Comparison of ENCODE assay signal across 8 mouse cellular contexts in genomic region chr17:28904546-28905376, GRCm38 (mm10). TPM values are rescaled to one million over a fixed set of nuclear protein-coding genes. Genes with fewer than 3 reads are reported as not detected.
A peak's percentile ranks its signal among the peaks of the same experiment; 100 is the strongest.
DNase-seq lines count a peak whose midpoint lies in the region; ATAC-seq and TF ChIP-seq lines count a peak whose summit lies in the region.

No protein-coding gene starts in this region.

- ATAC-seq in frontal cortex, adult (ENCODE audit: low TSS enrichment) = peak; percentile 94
- 0 out of 2 replicates have a peak, but pooled peaks have one; percentile 15 for ATAC-seq in limb, embryonic 14.5 days (ENCODE audit: low FRiP score, low read depth)
- ATAC-seq in neural tube, embryonic 11.5 days (ENCODE audit: insufficient read depth, low FRiP score, low TSS enrichment) = no peak

- TF ChIP-seq POLR2A in thymus, adult 2 months (IDR thresholded peaks at IDR 0.05; ENCODE audit: control insufficient read depth, extremely low read depth, insufficient read depth, low read length, poor library complexity) = no peak
- no peak for TF ChIP-seq POLR2A in kidney, adult 2 months (IDR thresholded peaks at IDR 0.05; ENCODE audit: low read depth, low read length)
- TF ChIP-seq POLR2A in limb, embryonic 14.5 days (IDR thresholded peaks at IDR 0.05; ENCODE audit: borderline replicate concordance, extremely low read depth, insufficient read depth, insufficient read length) = no peak

- H3K9me3 ChIP-seq in limb, embryonic 14.5 days (ENCODE audit: control insufficient read depth, low read length) = no peaks in the 10 kb centered on the region
- no peaks in the 10 kb centered on the region for H3K9me3 ChIP-seq in neural tube, embryonic 11.5 days (ENCODE audit: control insufficient read depth, low read length)

- peaks cover 23% of the 10 kb centered on the region for H3K4me1 ChIP-seq in thymus, adult 2 months (replicated peaks; ENCODE audit: control insufficient read depth, insufficient read depth, low read length)
- H3K4me1 ChIP-seq in kidney, adult 2 months (ENCODE audit: control insufficient read depth, insufficient read depth, low read length) = no peaks in the 10 kb centered on the region
- H3K4me1 ChIP-seq in limb, embryonic 14.5 days (ENCODE audit: control insufficient read depth, insufficient read depth, low read length) = no peaks in the 10 kb centered on the region
- H3K4me1 ChIP-seq in neural tube, embryonic 11.5 days (ENCODE audit: control insufficient read depth, insufficient read depth, low read length) = no peaks in the 10 kb centered on the region

- WGBS in thymus, adult 2 months = 55% methylated on average over 23 of the region's 23 CpGs
- 34% methylated on average over 23 of the region's 23 CpGs for WGBS in kidney, adult 2 months
- 32% methylated on average over 23 of the region's 23 CpGs for WGBS in limb, embryonic 14.5 days
- WGBS in neural tube, embryonic 11.5 days = 37% methylated on average over 23 of the region's 23 CpGs

- no peak overlapping the region for H3K4me3 ChIP-seq in thymus, adult 2 months (ENCODE audit: control insufficient read depth, insufficient read depth, low read length)
- no peak overlapping the region for H3K4me3 ChIP-seq in kidney, adult 2 months (ENCODE audit: insufficient read depth, low read depth, low read length)
- no peak overlapping the region for H3K4me3 ChIP-seq in limb, embryonic 14.5 days (replicated peaks; ENCODE audit: low read length)
- no peak overlapping the region for H3K4me3 ChIP-seq in neural tube, embryonic 11.5 days (ENCODE audit: low read depth, low read length)

- H3K27ac ChIP-seq in thymus, adult 2 months (ENCODE audit: control insufficient read depth, insufficient read depth, low read length) = no peak overlapping the region
- H3K27ac ChIP-seq in kidney, adult 2 months (ENCODE audit: insufficient read depth, low read depth, low read length) = no peak overlapping the region
- no peak overlapping the region for H3K27ac ChIP-seq in limb, embryonic 14.5 days (replicated peaks; ENCODE audit: low read depth, low read length)
- no peak overlapping the region for H3K27ac ChIP-seq in neural tube, embryonic 11.5 days (ENCODE audit: low read depth, low read length)

- TF ChIP-seq CTCF in thymus, adult 2 months (IDR thresholded peaks at IDR 0.05; ENCODE audit: borderline replicate concordance, control insufficient read depth, extremely low read depth, insufficient read depth, low read length, poor library complexity) = peak; percentile 79; the same call in 1 of the 2 replicates
- TF ChIP-seq CTCF in kidney, adult 2 months (conservative IDR thresholded peaks at IDR 0.05; ENCODE audit: insufficient read depth, insufficient read length, low read depth, low read length) = peak; percentile 87

- no peaks in the 10 kb centered on the region for H3K36me3 ChIP-seq in thymus, adult 2 months (ENCODE audit: control insufficient read depth, insufficient read depth, low read length)
- H3K36me3 ChIP-seq in kidney, adult 2 months (ENCODE audit: control insufficient read depth, insufficient read depth, low read length) = no peaks in the 10 kb centered on the region
- no peaks in the 10 kb centered on the region for H3K36me3 ChIP-seq in limb, embryonic 14.5 days (ENCODE audit: control insufficient read depth, insufficient read depth, low read length)
- no peaks in the 10 kb centered on the region for H3K36me3 ChIP-seq in neural tube, embryonic 11.5 days (ENCODE audit: control insufficient read depth, insufficient read depth, low read length)

- H3K4me2 ChIP-seq in limb, embryonic 14.5 days (replicated peaks; ENCODE audit: low read depth, low read length, severe bottlenecking) = no peak overlapping the region
- no peak overlapping the region for H3K4me2 ChIP-seq in neural tube, embryonic 11.5 days (ENCODE audit: low read depth)

- DNase-seq in thymus, adult 2 months = peak; percentile 66
- DNase-seq in thymus, adult 18-20 months = no peak
- DNase-seq in cerebellum, adult 9-11 months = peak; percentile 57
- DNase-seq in kidney, adult 2 months = peak; percentile 70
- DNase-seq in limb, embryonic 14.5 days (ENCODE audit: low spot score) = no peak
- DNase-seq in neural tube, embryonic 11.5 days (ENCODE audit: low spot score) = peak; percentile 83
- peak; percentile 87 for DNase-seq in telencephalon, adult 2 months (ENCODE audit: low read depth, low spot score)

- H3K27me3 ChIP-seq in thymus, adult 2 months (ENCODE audit: control insufficient read depth, insufficient read depth, low read length) = no peaks in the 10 kb centered on the region
- H3K27me3 ChIP-seq in kidney, adult 2 months (replicated peaks; ENCODE audit: control insufficient read depth, insufficient read depth, low read length) = no peaks in the 10 kb centered on the region; the same call in 1 of the 2 replicates
- H3K27me3 ChIP-seq in limb, embryonic 14.5 days (ENCODE audit: control insufficient read depth, insufficient read depth, low read length) = no peaks in the 10 kb centered on the region
- 0 out of 2 replicates have a peak, but pooled peaks cover 4% of the 10 kb centered on the region for H3K27me3 ChIP-seq in neural tube, embryonic 11.5 days (ENCODE audit: control insufficient read depth, insufficient read depth, low read length)

- no peak overlapping the region for H3K9ac ChIP-seq in limb, embryonic 14.5 days (ENCODE audit: low read depth, low read length, severe bottlenecking)
- peak overlapping the region; percentile 37; the same call in 1 of the 2 replicates for H3K9ac ChIP-seq in neural tube, embryonic 11.5 days (ENCODE audit: low read length)

RNA-seq across cellular contexts. Expression of gene 4930539E08Rik, which starts 10.4 kb away (rescaled TPM):
- 5.3 and 6.8 TPM in 2 replicates for polyA plus RNA-seq in thymus, adult 2 months (2012; rRNA removed)
- 0.34 and 0.57 TPM in 2 replicates for polyA plus RNA-seq in kidney, adult 2 months (2012; rRNA removed)
- polyA plus RNA-seq in limb, embryonic 14.5 days (2012; rRNA removed) = 0.35 and 0.37 TPM in 2 replicates
- 0.07 and 0.18 TPM in 2 replicates for polyA plus RNA-seq in limb, embryonic 14.5 days (2014; fragmentation: Nextera tagmentation; extraction: Ambion mirVana)
- 0.15 and 0.23 TPM in 2 replicates for polyA plus RNA-seq in neural tube, embryonic 11.5 days (2014; fragmentation: Nextera tagmentation; extraction: Ambion mirVana)

RNA-seq across cellular contexts. Expression of gene Pxt1, which starts 38.9 kb away (rescaled TPM):
- polyA plus RNA-seq in thymus, adult 2 months (2012; rRNA removed) = 0.29 and 0.65 TPM in 2 replicates
- polyA plus RNA-seq in kidney, adult 2 months (2012; rRNA removed) = 0.12 and 0.13 TPM in 2 replicates
- 0.13 and 0.20 TPM in 2 replicates for polyA plus RNA-seq in limb, embryonic 14.5 days (2012; rRNA removed)
- polyA plus RNA-seq in limb, embryonic 14.5 days (2014; fragmentation: Nextera tagmentation; extraction: Ambion mirVana) = not detected in 2 replicates
- not detected in 2 replicates for polyA plus RNA-seq in neural tube, embryonic 11.5 days (2014; fragmentation: Nextera tagmentation; extraction: Ambion mirVana)

RNA-seq across cellular contexts. Expression of gene Pnpla1, which starts 46.5 kb away (rescaled TPM):
- polyA plus RNA-seq in thymus, adult 2 months (2012; rRNA removed) = 0.17 and 0.26 TPM in 2 replicates
- polyA plus RNA-seq in kidney, adult 2 months (2012; rRNA removed) = 0.04 TPM in 1 of 2 replicates, not detected in the other
- polyA plus RNA-seq in limb, embryonic 14.5 days (2012; rRNA removed) = 2.3 and 2.7 TPM in 2 replicates
- 4.5 and 5.0 TPM in 2 replicates for polyA plus RNA-seq in limb, embryonic 14.5 days (2014; fragmentation: Nextera tagmentation; extraction: Ambion mirVana)
- polyA plus RNA-seq in neural tube, embryonic 11.5 days (2014; fragmentation: Nextera tagmentation; extraction: Ambion mirVana) = not detected in 2 replicates

RNA-seq across cellular contexts. Expression of gene Kctd20, which starts 47.0 kb away (rescaled TPM):
- polyA plus RNA-seq in thymus, adult 2 months (2012; rRNA removed) = 60.8 and 80.1 TPM in 2 replicates
- polyA plus RNA-seq in kidney, adult 2 months (2012; rRNA removed) = 30.8 and 32.0 TPM in 2 replicates
- polyA plus RNA-seq in limb, embryonic 14.5 days (2012; rRNA removed) = 66.6 and 70.1 TPM in 2 replicates
- 82.9 and 96.3 TPM in 2 replicates for polyA plus RNA-seq in limb, embryonic 14.5 days (2014; fragmentation: Nextera tagmentation; extraction: Ambion mirVana)
- polyA plus RNA-seq in neural tube, embryonic 11.5 days (2014; fragmentation: Nextera tagmentation; extraction: Ambion mirVana) = 109 and 118 TPM in 2 replicates

Comparison
In these comparisons a context has a peak if more than half of its experiments do, and no peak if none do; other contexts are left out.
1. DNase-seq: peak in thymus, adult 2 months (single experiment), cerebellum, adult 9-11 months (single experiment), kidney, adult 2 months (single experiment), neural tube, embryonic 11.5 days (single experiment) and telencephalon, adult 2 months (single experiment); none in thymus, adult 18-20 months (0 of 2) and limb, embryonic 14.5 days (single experiment).